Mouse (Mus musculus) hindlimb bud, embryonic 11.5 days (tissue): ENCODE measurements at regions not wholly inside any gene's neighbourhood (a gene's known extent, or its start where the extent isn't known, plus 50 kb on each side); places are given as distances from the start of the nearest gene placed in this dataset.

Source experiments
- DNase-seq: peaks from one replicate; pipeline ENCODE4 v3.0.0-alpha.2; 2012; ENCODE audit warnings: low read depth, low spot score; ENCODE audit errors: extremely low spot score

DNA sequence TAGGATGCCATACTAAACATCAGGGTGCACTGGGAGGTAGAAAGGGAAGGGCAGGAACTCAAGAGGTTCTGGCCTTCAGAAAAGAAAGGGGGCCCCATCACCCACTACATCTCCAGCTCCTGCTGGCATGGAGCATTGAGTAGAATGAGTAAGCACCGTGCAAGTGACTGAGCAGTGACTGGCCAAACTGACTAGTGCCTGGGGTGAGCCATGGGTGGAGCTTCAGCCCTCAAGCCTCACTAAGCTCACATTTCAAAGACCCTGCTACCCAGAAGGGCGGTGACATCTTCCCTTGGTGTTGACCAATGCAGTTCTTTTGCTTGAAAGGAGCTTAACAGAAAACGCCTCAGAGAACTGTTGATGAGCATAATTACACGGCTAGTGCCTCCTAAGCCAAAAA, 80.0 kb upstream of the Egln3 start:
- no peak for DNase-seq

DNA sequence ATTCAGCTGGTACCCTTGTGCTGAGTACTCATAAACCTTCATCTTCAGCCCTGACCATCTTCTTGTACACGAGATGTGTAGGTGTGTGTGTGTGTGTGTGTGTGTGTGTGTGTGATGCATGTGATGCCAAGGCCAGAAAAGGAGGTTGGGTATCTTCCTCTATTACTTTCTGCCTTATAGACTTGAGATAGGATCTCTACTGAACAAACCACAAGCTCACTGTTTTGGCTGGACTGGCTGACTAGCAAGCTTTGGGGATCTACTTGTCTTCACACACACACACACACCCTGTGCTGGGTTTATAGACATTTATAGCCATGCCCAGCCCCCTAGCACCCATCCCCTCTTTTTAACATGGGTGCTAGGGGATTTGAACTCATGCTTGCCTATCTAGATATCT, 79.4 kb upstream of the Egln3 start:
- DNase-seq: no peak

- no peak for DNase-seq
Observed at GRCm38 (mm10) chr12:54282281-54282921, 78.7 kb upstream of the Egln3 start.

- DNase-seq: no peak
Observed at GRCm38 (mm10) chr12:54280457-54280856, 76.8 kb upstream of the Egln3 start.

DNA sequence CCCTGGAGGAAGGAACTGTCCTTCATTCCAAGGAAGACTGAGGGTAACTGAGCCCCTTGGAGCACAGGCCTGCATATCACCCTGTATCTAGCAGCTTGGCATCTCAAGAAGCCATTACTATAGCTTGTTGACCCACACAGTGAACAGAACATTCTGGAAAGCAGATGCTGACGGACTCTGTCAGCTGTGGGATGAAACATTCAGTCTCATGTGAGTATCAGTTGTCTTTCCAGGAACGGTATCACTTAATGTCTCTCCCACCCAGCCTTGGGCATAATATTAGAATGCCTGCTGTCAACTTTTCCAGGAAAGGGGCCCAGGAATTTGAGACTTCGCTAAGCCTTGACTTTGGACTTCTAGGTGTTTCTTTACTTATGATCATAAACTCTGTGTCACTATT, 76.3 kb upstream of the Egln3 start:
- no peak for DNase-seq

GRCm38 (mm10) chr12:54276978-54277537, 73.4 kb upstream of the Egln3 start:
- no peak for DNase-seq

GRCm38 (mm10) chr12:54273506-54273905, 69.8 kb upstream of the Egln3 start:
- DNase-seq: no peak

GRCm38 (mm10) chr12:54272696-54273095, 69.0 kb upstream of the Egln3 start:
- DNase-seq: no peak

- DNase-seq: no peak
Observed at GRCm38 (mm10) chr12:54272226-54272625, 68.6 kb upstream of the Egln3 start.

- no peak for DNase-seq
Observed at GRCm38 (mm10) chr12:54265852-54266251, 62.2 kb upstream of the Egln3 start.

GRCm38 (mm10) chr12:54264893-54265835, 61.5 kb upstream of the Egln3 start:
- DNase-seq: no peak

GRCm38 (mm10) chr12:54264418-54264733, 60.7 kb upstream of the Egln3 start:
- no peak for DNase-seq

DNA sequence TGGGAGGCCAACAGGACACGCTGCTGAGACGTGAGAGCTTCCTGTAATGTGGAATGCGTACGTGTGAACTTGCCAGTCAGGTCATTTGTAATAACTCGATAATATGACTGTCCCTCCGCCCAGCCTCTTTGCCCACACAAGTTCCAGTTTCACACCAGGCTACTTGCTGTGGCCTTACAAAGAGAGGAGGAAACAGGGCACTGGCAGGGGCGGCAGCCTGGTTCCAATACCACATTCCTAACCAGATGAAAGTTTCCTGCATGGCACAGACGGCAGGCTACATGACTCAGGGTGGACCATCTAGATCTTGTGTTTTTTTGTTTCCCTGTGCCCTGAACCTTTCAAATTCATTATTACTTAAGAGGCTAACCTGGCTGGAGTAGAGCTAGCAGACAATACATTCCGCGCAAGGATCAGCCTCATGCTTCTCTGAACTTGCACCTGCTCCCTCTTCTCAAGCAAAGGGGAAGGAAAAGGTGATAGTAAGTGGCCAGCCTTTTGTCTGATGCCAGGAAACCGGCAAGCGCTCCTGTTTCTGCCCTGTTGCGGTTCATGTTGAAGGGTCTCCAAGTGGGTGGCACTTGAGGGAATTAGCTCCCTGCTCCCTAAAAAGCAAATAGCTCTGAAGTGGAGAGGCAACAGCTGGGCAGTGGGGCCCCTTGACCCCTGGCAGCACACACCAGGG, 60.2 kb upstream of the Egln3 start:
- DNase-seq: no peak

DNA sequence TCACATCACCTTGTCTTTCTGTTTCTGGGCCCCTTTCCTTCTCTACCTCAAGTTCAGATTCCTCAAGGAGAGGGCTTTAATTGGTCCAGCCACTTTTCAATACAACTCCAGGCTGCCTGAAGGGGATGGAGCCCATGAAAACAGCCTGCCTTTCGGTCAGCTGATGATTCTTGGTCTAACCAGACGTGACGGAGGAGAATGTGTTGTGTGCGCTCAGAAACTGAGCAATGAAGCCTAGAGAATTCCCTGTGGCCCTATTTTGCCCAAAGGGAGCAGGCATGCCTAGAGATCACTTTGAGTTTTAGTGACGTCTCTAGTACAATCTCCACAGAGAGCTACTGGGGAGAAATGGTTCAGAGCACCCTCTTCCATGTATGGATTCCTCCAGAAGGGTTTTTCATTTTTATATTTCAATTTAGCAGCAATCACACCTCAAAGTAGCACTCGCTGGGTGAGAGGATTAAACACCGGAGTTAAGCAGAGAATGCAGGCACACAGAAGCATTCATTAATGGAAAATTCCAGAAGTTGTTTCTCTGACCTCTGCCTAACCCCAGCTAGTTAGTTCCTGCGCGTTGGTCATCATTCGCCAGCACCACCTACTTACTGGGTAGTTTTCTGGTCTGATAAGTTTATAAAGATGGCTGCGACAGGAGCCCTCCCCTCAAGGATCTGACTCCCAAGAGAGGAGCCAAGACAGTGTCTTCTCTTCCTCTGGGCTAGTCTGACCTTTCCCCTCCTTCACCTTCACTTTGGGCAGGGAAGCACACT, 58.8 kb upstream of the Egln3 start:
- no peak for DNase-seq

GRCm38 (mm10) chr12:54261426-54261825, 57.8 kb upstream of the Egln3 start:
- DNase-seq: no peak

GRCm38 (mm10) chr12:54260502-54260901, 56.8 kb upstream of the Egln3 start:
- no peak for DNase-seq

- no peak for DNase-seq
Observed at GRCm38 (mm10) chr12:54257776-54258433, 54.2 kb upstream of the Egln3 start.

DNA sequence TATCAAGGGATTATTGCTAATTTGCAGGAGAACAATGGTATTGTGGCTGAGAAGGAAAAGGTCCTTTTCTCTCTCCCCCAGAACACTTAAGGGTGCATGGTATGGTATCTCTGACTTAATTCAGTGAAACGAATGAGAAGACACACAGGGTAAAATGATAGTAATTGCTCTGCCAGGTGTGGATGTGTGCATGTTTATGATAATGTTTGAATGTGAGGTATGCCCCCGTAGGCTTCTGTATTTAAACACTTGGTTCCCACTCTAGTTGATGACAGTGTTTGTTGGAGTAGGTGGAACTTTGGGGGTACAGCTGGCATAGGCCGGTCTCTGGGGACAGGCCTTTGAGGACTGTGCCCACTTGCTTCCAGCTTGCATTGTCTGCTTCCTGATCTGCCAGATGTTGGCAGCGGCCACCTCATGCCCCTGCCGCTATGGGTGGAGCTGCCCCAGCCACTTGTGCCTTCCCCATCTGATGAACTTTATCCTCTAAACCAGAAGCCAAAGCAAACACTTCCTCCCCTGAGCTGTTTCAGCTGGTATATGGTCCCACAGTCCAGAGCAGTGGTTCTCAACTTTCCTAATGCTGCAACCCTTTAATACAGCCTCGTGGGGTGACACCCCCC, 53.0 kb upstream of the Egln3 start:
- no peak for DNase-seq
